Mouse (Mus musculus) heart, adult 18-20 months (tissue): ENCODE data around the gene Dcbld2. TPM values are rescaled to one million over a fixed set of nuclear protein-coding genes. Genes with fewer than 3 reads are reported as not detected.
A peak's percentile ranks its signal among the peaks of the same experiment; 100 is the strongest.

Experiments used
- DNase-seq, 2 experiments: peaks; one replicate each; pipeline ENCODE4 v3.0.0; 2021 to 2022; ENCODE audit warnings: mixed read lengths in 1 of 2
- total RNA-seq, 2 experiments: library from RNA; stranded (reverse); gene quantifications; 2 replicates each; pipeline ENCODE4 v1.2.3; 2021

Dcbld2 gene
- total RNA-seq, 2 experiments from 2014 or later: 11.1 to 14.8 TPM

GRCm38 (mm10) chr16:58482296-58482695, 74.1 kb downstream of the Dcbld2 start:
- DNase-seq: peak; percentile 38 to 54

- no peak for DNase-seq
Observed at GRCm38 (mm10) chr16:58487861-58488260, 79.6 kb downstream of the Dcbld2 start.

GRCm38 (mm10) chr16:58496791-58497190, 88.5 kb downstream of the Dcbld2 start:
- no peak for DNase-seq

- no peak for DNase-seq
Observed at GRCm38 (mm10) chr16:58497886-58498713, 89.9 kb downstream of the Dcbld2 start.

GRCm38 (mm10) chr16:58499172-58499584, 90.9 kb downstream of the Dcbld2 start:
- no peak for DNase-seq

- DNase-seq: no peak
Observed at GRCm38 (mm10) chr16:58499650-58500049, 91.4 kb downstream of the Dcbld2 start.

- peak in 1 of 2 experiments; percentile 64 for DNase-seq
Observed at GRCm38 (mm10) chr16:58501760-58502301, 93.6 kb downstream of the Dcbld2 start.

GRCm38 (mm10) chr16:58502566-58502965, 94.3 kb downstream of the Dcbld2 start:
- no peak for DNase-seq

GRCm38 (mm10) chr16:58504945-58505344, 96.7 kb downstream of the Dcbld2 start:
- no peak for DNase-seq

- peak; percentile 75 to 83 for DNase-seq
Observed at GRCm38 (mm10) chr16:58512181-58512761, 104.0 kb downstream of the Dcbld2 start.

- peak; percentile 85 to 86 for DNase-seq
Observed at GRCm38 (mm10) chr16:58512887-58513286, 104.6 kb downstream of the Dcbld2 start.

- DNase-seq: peak; percentile 48 to 76
Observed at GRCm38 (mm10) chr16:58513755-58514154, 105.5 kb downstream of the Dcbld2 start.

GRCm38 (mm10) chr16:58514565-58514964, 106.3 kb downstream of the Dcbld2 start:
- DNase-seq: peak in 1 of 2 experiments; percentile 71

GRCm38 (mm10) chr16:58516161-58516560, 107.9 kb downstream of the Dcbld2 start:
- DNase-seq: no peak

- no peak for DNase-seq
Observed at GRCm38 (mm10) chr16:58516960-58517798, 108.9 kb downstream of the Dcbld2 start.

Other genes with a start within 250 kb of the Dcbld2 start
- 10 to 100 TPM; 41.9 to 43.0 TPM for gene St3gal6, start 115.8 kb downstream of the Dcbld2 start, total RNA-seq
- not detected for gene Gm813, start 208.5 kb downstream of the Dcbld2 start, total RNA-seq
- not detected for gene E330017A01Rik, start 230.3 kb downstream of the Dcbld2 start, total RNA-seq